Mouse (Mus musculus) midbrain, embryonic 15.5 days (tissue): ENCODE data around the gene Helz2. TPM values are rescaled to one million over a fixed set of nuclear protein-coding genes. Genes with fewer than 3 reads are reported as not detected.
"Not testable (repeated sequence)": the region's sequence is repeated elsewhere in the genome, so short reads cannot be mapped to it uniquely, and the experiment has no call there.

Source experiments
- ATAC-seq: fragments of 200-750 bp; cut with Nextera tagmentation; replicated peaks from 2 replicates; pipeline ENCODE4 v1.8.0; 2017; ENCODE audit warnings: moderate TSS enrichment
- H3K27ac ChIP-seq: fragments of 300-500 bp; sonication (generic); 2 replicates; pipeline ENCODE4 v1.5.1; 2015; ENCODE audit warnings: mild to moderate bottlenecking, inconsistent platforms
- H3K27me3 ChIP-seq: fragments of 300-500 bp; sonication (generic); replicated peaks from 2 replicates; pipeline ENCODE4 v1.6.1; 2015; ENCODE audit warnings: inconsistent platforms
- H3K36me3 ChIP-seq: fragments of 300-500 bp; sonication (generic); replicated peaks from 2 replicates; pipeline ENCODE4 v1.6.1; 2015; ENCODE audit warnings: inconsistent platforms
- H3K4me1 ChIP-seq: fragments of 300-500 bp; sonication (generic); 2 replicates; pipeline ENCODE4 v1.6.1; 2015; ENCODE audit warnings: inconsistent platforms
- H3K4me2 ChIP-seq: fragments of 300-500 bp; sonication (generic); 2 replicates; pipeline ENCODE4 v1.6.1; 2015; ENCODE audit warnings: inconsistent platforms, mild to moderate bottlenecking, moderate library complexity
- H3K4me3 ChIP-seq: fragments of 300-500 bp; sonication (generic); 2 replicates; pipeline ENCODE4 v1.5.1; 2015; ENCODE audit warnings: mild to moderate bottlenecking, inconsistent platforms
- H3K9ac ChIP-seq: fragments of 300-500 bp; sonication (generic); 2 replicates; pipeline ENCODE4 v1.6.1; 2015; ENCODE audit warnings: mild to moderate bottlenecking, inconsistent platforms
- H3K9me3 ChIP-seq: fragments of 300-500 bp; sonication (generic); 2 replicates; pipeline ENCODE4 v1.6.1; 2016; ENCODE audit warnings: inconsistent platforms
- WGBS: fragments of 180-500 bp; shearing (Covaris S2); methylation state at CpG from one replicate; pipeline ENCODE4 v1.1.7; 2015; ENCODE audit warnings: mixed read lengths; 5-methylcytosine and 5-hydroxymethylcytosine counted together
- polyA plus RNA-seq: library from polyadenylated mRNA; unstranded; fragments of >200 nt; fragmentation: Nextera tagmentation; extraction: Ambion mirVana; gene quantifications from 2 replicates; pipeline ENCODE4 v1.2.1, GENCODE M21; 2015

Gene Helz2
- polyA plus RNA-seq, 1 experiment from 2014 or later: 0.66 TPM

DNA sequence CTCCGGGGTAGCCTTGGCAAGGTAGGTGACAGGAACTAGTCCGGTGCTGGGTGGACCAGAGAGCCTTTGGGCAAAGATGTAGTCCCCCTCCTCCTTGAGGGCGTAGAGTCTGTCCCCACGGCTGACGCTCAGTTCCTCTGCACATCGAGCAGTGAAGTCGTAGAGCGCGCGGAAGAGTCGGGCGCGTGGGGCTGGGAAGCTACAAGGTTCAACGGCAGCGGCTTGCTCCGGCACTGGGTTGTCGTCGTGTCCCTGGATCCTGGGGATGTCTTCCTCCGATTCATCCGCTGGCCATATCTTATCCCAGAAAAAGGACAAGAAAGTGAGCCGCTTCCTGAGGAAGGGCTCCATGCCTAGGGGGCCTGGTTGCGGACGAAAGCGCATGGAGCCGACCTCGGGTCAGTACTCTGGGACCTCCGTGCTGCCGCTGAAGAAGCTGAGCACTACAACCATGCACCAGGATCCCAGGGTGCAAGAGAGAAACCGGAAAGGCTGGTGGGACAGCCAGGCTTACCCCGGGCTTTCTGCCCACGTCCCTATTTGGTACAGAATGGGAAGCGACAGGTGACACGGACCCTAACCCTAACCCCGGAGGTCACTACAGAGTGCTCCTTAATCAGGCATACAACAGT, 29.3 kb downstream of the Helz2 start:
- H3K4me1 ChIP-seq: peaks cover 14% of the 10 kb centered on the region
- no peak for ATAC-seq
- peak overlapping the region; percentile 25 for H3K4me3 ChIP-seq
- no peaks in the 10 kb centered on the region for H3K36me3 ChIP-seq
- no peaks in the 10 kb centered on the region for H3K9me3 ChIP-seq
- H3K27ac ChIP-seq: no peak overlapping the region
- 3% methylated on average over 34 of the region's 34 CpGs for WGBS
- H3K9ac ChIP-seq: no peak overlapping the region
- peak overlapping the region; percentile 45 for H3K4me2 ChIP-seq
- peaks cover 35% of the 10 kb centered on the region for H3K27me3 ChIP-seq

DNA sequence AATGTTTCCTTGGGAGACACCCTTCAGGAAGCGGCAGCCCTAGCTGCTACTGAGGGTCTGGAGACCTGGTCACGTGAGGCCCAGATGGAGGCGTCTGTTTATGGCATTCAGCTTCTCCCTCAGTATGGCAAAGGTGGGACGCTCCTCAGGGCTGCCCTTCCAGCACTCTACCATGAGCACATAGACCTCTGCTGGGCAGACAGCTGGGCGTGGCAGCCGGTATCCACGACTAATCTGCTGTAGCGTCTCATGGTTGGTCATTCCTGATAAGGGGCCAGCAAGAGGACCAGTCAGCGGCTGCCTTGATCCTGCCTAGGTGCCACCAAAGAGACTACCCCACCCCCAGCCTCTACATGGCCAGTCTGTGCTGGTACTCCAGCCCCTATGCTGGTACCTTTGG, 35.7 kb downstream of the Helz2 start:
- Histone ChIP-seq H3K36me3 (no peaks in the 10 kb centered on the region), H3K27ac (no peak overlapping the region), H3K27me3 (peaks cover 2% of the 10 kb centered on the region; the same call in 1 of the 2 replicates), H3K4me2 (no peak overlapping the region), H3K9me3 (no peaks in the 10 kb centered on the region), H3K4me1 (no peaks in the 10 kb centered on the region), H3K9ac (no peak overlapping the region), H3K4me3 (no peak overlapping the region)
- 88% methylated on average over 9 of the region's 9 CpGs for WGBS
- ATAC-seq: no peak

DNA sequence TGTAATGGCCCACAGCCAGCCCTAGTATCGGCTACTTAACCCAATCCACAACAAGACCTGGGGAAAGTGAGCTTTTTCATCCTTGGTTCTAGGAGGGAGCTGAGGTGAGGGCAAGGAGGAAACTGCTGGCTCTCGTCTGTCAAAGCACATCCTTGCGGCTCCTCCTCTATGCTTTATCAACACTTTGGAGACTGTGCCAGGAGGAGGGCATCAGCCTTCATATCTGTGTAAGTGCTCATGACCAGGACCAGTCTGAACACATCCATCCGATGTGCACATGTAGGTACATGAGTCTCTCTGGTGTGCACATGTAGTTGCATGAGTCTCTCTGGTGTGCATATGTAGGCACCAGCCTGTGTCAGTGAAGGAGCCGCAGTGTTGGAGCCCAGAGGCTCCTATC, 36.1 kb downstream of the Helz2 start:
- Histone ChIP-seq H3K9me3 (no peaks in the 10 kb centered on the region), H3K27ac (no peak overlapping the region), H3K4me2 (no peak overlapping the region), H3K27me3 (no peaks in the 10 kb centered on the region), H3K4me1 (no peaks in the 10 kb centered on the region), H3K4me3 (no peak overlapping the region), H3K9ac (no peak overlapping the region), H3K36me3 (no peaks in the 10 kb centered on the region)
- WGBS: 90% methylated on average over 5 of the region's 5 CpGs
- ATAC-seq: no peak

DNA sequence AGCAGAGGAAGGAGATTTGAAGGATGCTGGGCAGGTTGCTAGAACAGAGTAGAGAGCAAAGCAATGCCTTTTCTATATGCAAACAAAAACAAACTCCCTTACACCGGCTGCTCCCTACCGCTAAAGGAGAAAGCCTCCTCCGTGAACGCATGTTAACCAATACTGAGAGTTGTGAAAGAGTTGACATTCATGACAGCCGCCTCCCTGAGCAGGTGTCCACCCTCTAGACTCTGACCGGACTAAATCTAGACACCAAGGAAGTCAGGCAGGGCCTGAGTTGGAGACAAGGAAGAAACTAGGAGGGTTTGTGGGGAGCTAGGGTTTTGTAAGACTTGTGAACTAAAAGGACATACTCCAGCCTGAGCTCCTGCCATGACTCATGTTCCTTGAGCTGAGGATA, 38.9 kb downstream of the Helz2 start:
- no peak overlapping the region for H3K4me2 ChIP-seq
- H3K9ac ChIP-seq: no peak overlapping the region
- no peak overlapping the region for H3K27ac ChIP-seq
- no peaks in the 10 kb centered on the region for H3K4me1 ChIP-seq
- H3K27me3 ChIP-seq: no peaks in the 10 kb centered on the region
- WGBS: 80% methylated on average over 6 of the region's 6 CpGs
- ATAC-seq: no peak
- H3K4me3 ChIP-seq: no peak overlapping the region
- H3K9me3 ChIP-seq: no peaks in the 10 kb centered on the region
- H3K36me3 ChIP-seq: no peaks in the 10 kb centered on the region

DNA sequence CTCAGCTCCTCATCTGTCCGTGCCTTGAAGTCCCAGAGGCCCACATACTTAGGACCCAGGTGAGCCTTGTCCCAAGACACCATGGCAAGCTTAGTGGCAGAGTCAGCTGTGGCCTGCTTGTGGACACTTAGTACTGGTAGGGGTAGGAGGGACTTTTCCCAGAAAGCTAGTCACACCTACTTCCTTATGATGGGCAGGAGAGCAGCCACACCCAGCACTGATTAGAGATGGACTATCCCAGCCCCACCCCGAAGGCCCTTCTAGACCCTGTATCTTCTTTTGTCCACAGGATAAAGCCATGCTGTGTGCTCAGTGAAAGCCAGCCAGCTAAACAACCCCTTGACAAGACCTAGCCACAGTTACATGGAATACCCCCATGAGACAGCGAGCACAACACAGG, 39.4 kb downstream of the Helz2 start, which contains the start of gene Ptk6:
TSS of gene Ptk6 (minus strand) at position 368 of the 400 bp plus-strand sequence.
- ATAC-seq: no peak
- Histone ChIP-seq H3K4me1 (no peaks in the 10 kb centered on the region), H3K4me2 (no peak within 1 kb of the TSS), H3K9me3 (no peaks in the 10 kb centered on the region), H3K36me3 (no peaks in the 10 kb centered on the region), H3K27ac (no peak within 1 kb of the TSS), H3K27me3 (no peaks in the 10 kb centered on the region), H3K9ac (no peak within 1 kb of the TSS), H3K4me3 (no peak within 1 kb of the TSS)
- WGBS: 89% methylated on average over 3 of the region's 3 CpGs

DNA sequence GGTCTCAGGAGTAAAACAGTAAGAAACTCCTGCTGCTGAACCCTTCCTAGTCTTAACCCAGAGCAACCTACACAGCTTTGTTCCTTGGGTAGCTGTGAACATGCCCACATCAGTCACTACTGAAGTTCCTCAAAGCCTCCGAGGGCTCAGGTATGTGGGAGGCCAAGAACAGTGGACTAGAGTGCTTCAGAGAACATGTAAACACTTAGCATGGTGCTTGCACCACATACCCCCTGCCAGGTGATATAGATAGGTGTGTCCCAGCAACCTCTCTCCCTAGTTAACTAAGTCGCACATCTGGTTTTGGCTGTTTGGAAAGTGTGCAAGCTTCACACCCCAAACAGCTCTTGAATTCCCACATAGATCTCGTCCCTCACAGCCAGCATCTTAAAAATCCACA, 40.2 kb downstream of the Helz2 start:
- no peak overlapping the region for H3K4me3 ChIP-seq
- no peaks in the 10 kb centered on the region for H3K27me3 ChIP-seq
- H3K36me3 ChIP-seq: no peaks in the 10 kb centered on the region
- H3K27ac ChIP-seq: no peak overlapping the region
- H3K4me1 ChIP-seq: no peaks in the 10 kb centered on the region
- no peak for ATAC-seq
- 80% methylated on average over 3 of the region's 3 CpGs for WGBS
- H3K9me3 ChIP-seq: no peaks in the 10 kb centered on the region
- H3K4me2 ChIP-seq: no peak overlapping the region
- H3K9ac ChIP-seq: no peak overlapping the region

DNA sequence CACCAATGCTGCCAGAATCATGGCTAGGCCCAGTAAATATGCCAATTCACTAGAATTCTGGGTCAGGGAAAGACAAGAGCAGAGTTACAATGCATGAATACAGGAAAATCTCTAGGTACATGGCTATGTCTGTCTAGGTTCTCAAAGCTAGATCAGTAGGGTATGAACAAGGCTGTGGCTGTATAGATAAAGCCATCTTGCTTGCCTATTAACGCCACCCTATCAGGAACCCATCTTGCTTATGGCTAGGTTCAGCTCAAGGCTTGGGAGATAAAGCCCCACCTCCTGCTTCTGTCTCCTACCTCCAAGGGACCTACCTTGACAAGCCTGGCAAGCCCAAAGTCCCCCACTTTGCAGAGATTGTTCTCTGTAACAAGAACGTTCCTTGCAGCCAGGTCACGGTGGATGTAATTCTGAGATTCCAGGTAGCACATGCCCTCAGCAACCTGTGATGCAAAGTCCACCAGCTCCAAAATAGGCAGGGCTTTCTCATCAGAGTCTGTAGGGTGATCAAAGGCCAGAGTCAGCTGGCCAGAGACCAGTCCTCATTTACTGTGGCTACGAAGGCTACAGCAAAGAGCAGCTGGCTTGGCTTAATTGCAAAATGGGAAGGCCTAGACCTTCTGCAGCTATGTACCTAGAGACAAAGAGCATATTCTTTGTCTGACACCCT, 45.1 kb downstream of the Helz2 start:
- no peaks in the 10 kb centered on the region for H3K4me1 ChIP-seq
- no peaks in the 10 kb centered on the region for H3K27me3 ChIP-seq
- no peak overlapping the region for H3K9ac ChIP-seq
- H3K36me3 ChIP-seq: no peaks in the 10 kb centered on the region
- H3K4me2 ChIP-seq: no peak overlapping the region
- no peak overlapping the region for H3K4me3 ChIP-seq
- H3K9me3 ChIP-seq: no peaks in the 10 kb centered on the region
- no peak for ATAC-seq
- 91% methylated on average over 4 of the region's 4 CpGs for WGBS
- H3K27ac ChIP-seq: no peak overlapping the region

DNA sequence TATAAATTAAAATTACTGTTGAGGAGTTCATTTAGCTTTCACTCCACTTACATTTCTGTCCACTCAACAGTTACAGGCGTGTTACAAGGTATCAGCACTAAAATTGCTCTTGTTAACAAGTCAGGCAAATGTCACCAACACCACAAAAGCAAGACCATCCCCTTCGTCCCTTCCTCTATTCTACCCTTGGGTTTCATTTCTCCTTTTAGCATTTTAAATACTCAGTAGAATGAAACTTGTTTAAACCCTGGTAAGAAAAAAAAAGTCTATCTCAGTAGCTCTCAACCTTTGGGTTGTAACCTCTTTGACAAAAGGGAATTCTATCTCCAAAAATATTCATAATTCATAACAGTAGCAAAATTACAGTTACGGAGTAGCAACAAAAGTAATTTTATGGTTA, 48.8 kb downstream of the Helz2 start:
- 80% methylated on average over 3 of the region's 3 CpGs for WGBS
- ATAC-seq: no peak

DNA sequence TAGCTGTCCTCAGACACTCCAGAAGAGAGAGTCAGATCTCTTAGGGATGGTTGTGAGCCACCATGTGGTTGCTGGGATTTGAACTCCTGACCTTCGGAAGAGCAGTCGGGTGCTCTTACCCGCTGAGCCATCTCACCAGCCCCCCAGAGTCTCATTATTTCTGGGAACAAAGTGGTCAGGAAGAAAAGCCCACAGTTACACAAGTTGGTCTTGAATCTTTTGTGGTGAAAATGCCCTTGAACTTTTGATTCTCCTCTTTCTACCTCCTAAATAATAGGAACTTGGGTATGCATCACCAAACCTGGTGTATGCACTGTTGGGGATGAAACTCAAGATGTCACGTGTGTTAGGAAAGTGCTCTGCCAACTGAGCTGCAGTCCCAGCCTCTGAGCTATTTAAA, 49.9 kb downstream of the Helz2 start:
- Histone ChIP-seq H3K36me3 (0 out of 2 replicates have a peak, but pooled peaks cover 4% of the 10 kb centered on the region), H3K4me2 (no peak overlapping the region), H3K27ac (no peak overlapping the region), H3K9ac (no peak overlapping the region), H3K4me3 (no peak overlapping the region), H3K27me3 (no peaks in the 10 kb centered on the region), H3K4me1 (peaks cover 10% of the 10 kb centered on the region), H3K9me3 (no peaks in the 10 kb centered on the region)
- WGBS: 57% methylated on average over 4 of the region's 4 CpGs
- no peak for ATAC-seq

More for the DNA sequence above, 48.8 kb downstream of the Helz2 start:
- Histone ChIP-seq H3K9me3 (no peaks in the 10 kb centered on the region), H3K27ac (no peak overlapping the region), H3K4me3 (no peak overlapping the region), H3K36me3 (0 out of 2 replicates have a peak, but pooled peaks cover 4% of the 10 kb centered on the region), H3K27me3 (no peaks in the 10 kb centered on the region), H3K9ac (no peak overlapping the region), H3K4me1 (peaks cover 10% of the 10 kb centered on the region), H3K4me2 (no peak overlapping the region)

DNA sequence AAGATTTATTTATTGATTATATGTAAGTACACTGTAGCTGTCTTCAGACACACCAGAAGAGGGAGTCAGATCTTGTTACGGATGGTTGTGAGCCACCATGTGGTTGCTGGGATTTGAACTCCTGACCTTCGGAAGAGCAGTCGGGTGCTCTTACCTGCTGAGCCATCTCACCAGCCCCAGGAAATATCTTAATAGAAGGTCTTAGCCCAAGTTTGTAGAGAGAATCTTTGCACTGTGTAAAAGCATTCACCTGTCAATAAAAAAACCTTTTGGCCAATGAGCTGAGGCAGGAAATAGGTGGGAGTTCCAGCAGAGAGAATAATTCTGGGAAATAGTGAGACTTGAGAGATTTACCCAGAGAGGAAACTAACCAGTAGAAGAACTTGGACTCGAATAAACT, 50.4 kb downstream of the Helz2 start:
- not testable (repeated sequence) for H3K27ac ChIP-seq, H3K4me3 ChIP-seq, H3K36me3 ChIP-seq, H3K9ac ChIP-seq, H3K9me3 ChIP-seq, H3K4me2 ChIP-seq, ATAC-seq, H3K27me3 ChIP-seq
- peaks cover 14% of the 10 kb centered on the region for H3K4me1 ChIP-seq
- 75% methylated on average over 4 of the region's 4 CpGs for WGBS

DNA sequence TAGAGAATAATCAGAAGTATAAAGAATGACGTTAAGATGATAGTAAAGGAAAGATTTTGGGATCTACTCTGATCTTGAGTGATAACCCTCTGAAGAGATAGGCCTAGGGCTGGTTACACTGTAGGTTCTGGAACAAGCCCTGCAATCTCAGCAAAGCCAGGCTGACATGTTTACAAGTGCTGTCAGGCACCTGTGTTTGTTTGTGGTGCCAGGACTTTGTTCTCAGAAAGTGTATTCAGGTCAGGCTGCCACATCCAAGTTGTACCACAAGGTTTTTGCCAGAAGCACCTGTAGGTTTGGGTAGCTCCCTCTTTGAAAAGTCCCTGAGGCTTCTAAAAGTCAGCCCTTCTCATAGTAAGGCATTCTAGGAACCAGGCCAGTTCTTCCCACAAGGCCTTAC, 52.5 kb downstream of the Helz2 start:
- no peak for ATAC-seq
- H3K36me3 ChIP-seq: 0 out of 2 replicates have a peak, but pooled peaks cover 4% of the 10 kb centered on the region
- H3K27me3 ChIP-seq: no peaks in the 10 kb centered on the region
- H3K9ac ChIP-seq: no peak overlapping the region
- H3K27ac ChIP-seq: no peak overlapping the region
- no peaks in the 10 kb centered on the region for H3K9me3 ChIP-seq
- no peak overlapping the region for H3K4me3 ChIP-seq
- H3K4me2 ChIP-seq: no peak overlapping the region
- H3K4me1 ChIP-seq: peaks cover 18% of the 10 kb centered on the region
- WGBS: 98% methylated on average over 1 of the region's 1 CpGs

DNA sequence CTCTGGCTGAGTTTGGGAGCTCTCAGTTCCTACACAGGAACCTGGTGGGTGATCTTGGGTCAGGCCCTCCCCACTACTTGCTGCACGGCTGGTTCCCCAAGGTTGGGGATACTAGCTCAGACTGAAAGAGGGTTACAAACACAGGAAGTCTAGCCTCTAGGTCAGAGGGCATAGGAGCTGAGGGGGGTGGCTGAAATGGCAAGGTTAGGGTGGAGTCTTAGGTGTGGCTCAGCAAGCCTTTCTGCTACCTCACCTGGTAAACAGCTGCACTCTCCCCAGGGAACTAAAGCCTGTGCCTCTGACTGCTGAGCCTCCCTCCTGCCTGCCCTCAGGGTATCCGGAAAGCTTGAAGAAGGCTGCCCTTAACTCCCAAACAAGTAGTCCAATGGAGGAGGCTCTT, 53.1 kb downstream of the Helz2 start:
- peak overlapping the region; percentile 78 for H3K4me3 ChIP-seq
- H3K9me3 ChIP-seq: no peaks in the 10 kb centered on the region
- WGBS: 74% methylated on average over 2 of the region's 2 CpGs
- peaks cover 18% of the 10 kb centered on the region for H3K4me1 ChIP-seq
- 0 out of 2 replicates have a peak overlapping the region, but pooled peaks have one; percentile 1 for H3K27ac ChIP-seq
- ATAC-seq: no peak
- H3K9ac ChIP-seq: no peak overlapping the region; the same call in 1 of the 2 replicates
- peak overlapping the region; percentile 65 for H3K4me2 ChIP-seq
- H3K36me3 ChIP-seq: 0 out of 2 replicates have a peak, but pooled peaks cover 4% of the 10 kb centered on the region
- H3K27me3 ChIP-seq: no peaks in the 10 kb centered on the region
